Mouse (Mus musculus) spleen, adult 2 months (tissue): ENCODE results near the gene B4galt5.

Experiments used
- CTCF ChIP-seq: fragments of 200-500 bp; IDR thresholded peaks from 2 replicates; pipeline ENCODE4 v1.5.1; 2011; ENCODE audit warnings: mild to moderate bottlenecking, inconsistent platforms; ENCODE audit not compliant: insufficient read depth, insufficient read length, insufficient replicate concordance; ENCODE audit errors: extremely low read depth
- POLR2A ChIP-seq: fragments of 200-500 bp; IDR thresholded peaks from 2 replicates; pipeline ENCODE4 v1.6.1; 2011; ENCODE audit warnings: low read depth, low read length, inconsistent platforms

DNA sequence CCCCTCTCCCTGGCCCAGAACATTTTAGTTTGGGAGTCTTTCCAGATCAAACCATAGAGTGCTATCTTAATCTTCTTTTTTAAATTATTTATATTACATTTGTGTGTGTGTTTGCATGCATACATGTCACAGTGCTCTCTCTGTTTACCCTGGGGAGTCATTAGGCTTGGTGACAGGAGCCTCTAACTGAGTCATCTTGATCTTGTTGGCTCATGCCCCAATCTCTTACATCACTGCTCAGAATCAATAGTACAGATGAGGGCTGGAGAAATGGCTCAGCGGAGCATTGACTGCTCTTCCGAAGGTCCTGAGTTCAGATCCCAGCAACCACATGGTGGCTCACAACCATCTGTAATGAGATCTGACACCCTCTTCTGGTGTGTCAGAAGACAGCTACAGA lies 22.5 kb upstream of the B4galt5 start:
- TF ChIP-seq POLR2A (no peak), CTCF (no peak)
